Mouse (Mus musculus): Measurements from ENCODE around the gene Epb41l3. TPM values are rescaled to one million over a fixed set of nuclear protein-coding genes. Genes with fewer than 3 reads are reported as not detected.

Epb41l3 gene
- 15.7 and 17.9 TPM in 2 replicates for total RNA-seq (2021)
- long read RNA-seq, experiment 1, full-length matches to known transcripts, result 2 of 20 reads
- long read RNA-seq, experiment 1, partial matches to known transcripts, result 2 of 20 reads
- long read RNA-seq, experiment 1, other reads (novel, unspliced or antisense), result 16 of 20 reads
- long read RNA-seq, experiment 2, partial matches to known transcripts, result 1 of 14 reads
- long read RNA-seq, experiment 2, other reads (novel, unspliced or antisense), result 10 of 14 reads

GRCm38 (mm10) chr17:69075501-69076237 lies at the start of gene Epb41l3:
TSS of gene Epb41l3 (plus strand) at chr17:69075683.
- DNase-seq, result peak; percentile 92

GRCm38 (mm10) chr17:69038760-69039675 lies 36.5 kb upstream of the Epb41l3 start:
- no peak for DNase-seq

- no peak for DNase-seq
These were observed 34.0 kb upstream of the Epb41l3 start for GRCm38 (mm10) chr17:69041516-69041915.

GRCm38 (mm10) chr17:69048826-69049225 lies 26.7 kb upstream of the Epb41l3 start:
- no peak for DNase-seq

- no peak for DNase-seq
These were observed 21.5 kb upstream of the Epb41l3 start for GRCm38 (mm10) chr17:69054029-69054428.

- DNase-seq, result no peak
These were observed 15.7 kb upstream of the Epb41l3 start for GRCm38 (mm10) chr17:69059760-69060159.

GRCm38 (mm10) chr17:69060388-69060787 lies 15.1 kb upstream of the Epb41l3 start:
- DNase-seq, result no peak

- DNase-seq, result no peak
These were observed 13.4 kb upstream of the Epb41l3 start for GRCm38 (mm10) chr17:69061883-69062745.

- DNase-seq, result no peak
These were observed 7.3 kb upstream of the Epb41l3 start for GRCm38 (mm10) chr17:69067937-69068739.

- DNase-seq, result no peak
These were observed 1.4 kb upstream of the Epb41l3 start for GRCm38 (mm10) chr17:69074095-69074494.

- peak; percentile 77 for DNase-seq
These were observed 749 bp downstream of the Epb41l3 start for GRCm38 (mm10) chr17:69076238-69076625.

GRCm38 (mm10) chr17:69076747-69077543 lies 1.5 kb downstream of the Epb41l3 start:
- no peak for DNase-seq

- no peak for DNase-seq
These were observed 2.0 kb downstream of the Epb41l3 start for GRCm38 (mm10) chr17:69077544-69077920.

GRCm38 (mm10) chr17:69082316-69082715 lies 6.8 kb downstream of the Epb41l3 start:
- DNase-seq, result no peak

- DNase-seq, result no peak
These were observed 16.1 kb downstream of the Epb41l3 start for GRCm38 (mm10) chr17:69091618-69092017.

- no peak for DNase-seq
These were observed 21.6 kb downstream of the Epb41l3 start for GRCm38 (mm10) chr17:69097068-69097467.

- no peak for DNase-seq
These were observed 22.5 kb downstream of the Epb41l3 start for GRCm38 (mm10) chr17:69097955-69098354.

- DNase-seq, result no peak
These were observed 27.8 kb downstream of the Epb41l3 start for GRCm38 (mm10) chr17:69103326-69103725.

- DNase-seq, result no peak
These were observed 29.7 kb downstream of the Epb41l3 start for GRCm38 (mm10) chr17:69105035-69105798.
